Mouse (Mus musculus) neural tube, embryonic 14.5 days (tissue): Measurements from ENCODE around the gene Fam187b. TPM values are rescaled to one million over a fixed set of nuclear protein-coding genes. Genes with fewer than 3 reads are reported as not detected.

Source experiments
- ATAC-seq: fragments of 200-750 bp; cut with Nextera tagmentation; 2 replicates; pipeline ENCODE4 v1.8.0; 2017; ENCODE audit warnings: low read depth, mild to moderate bottlenecking, moderate TSS enrichment, moderate library complexity
- H3K27ac ChIP-seq: fragments of 300-500 bp; sonication (generic); 2 replicates; pipeline ENCODE4 v1.5.1; 2014; ENCODE audit warnings: low read depth, mild to moderate bottlenecking, control low read depth, low read length, moderate library complexity, mixed read lengths
- H3K27me3 ChIP-seq: fragments of 300-500 bp; sonication (generic); 2 replicates; pipeline ENCODE4 v1.6.1; 2014; ENCODE audit warnings: low read length; ENCODE audit not compliant: control insufficient read depth, insufficient read depth
- H3K36me3 ChIP-seq: fragments of 300-500 bp; sonication (generic); 2 replicates; pipeline ENCODE4 v1.6.1; 2014; ENCODE audit warnings: low read length, mixed read lengths; ENCODE audit not compliant: control insufficient read depth, insufficient read depth
- H3K4me1 ChIP-seq: fragments of 300-500 bp; sonication (generic); 2 replicates; pipeline ENCODE4 v1.6.1; 2014; ENCODE audit warnings: low read length; ENCODE audit not compliant: control insufficient read depth, insufficient read depth
- H3K4me2 ChIP-seq: fragments of 300-500 bp; sonication (generic); 2 replicates; pipeline ENCODE4 v1.6.1; 2014; ENCODE audit warnings: mild to moderate bottlenecking, low read depth, low read length, control low read depth
- H3K4me3 ChIP-seq: fragments of 300-500 bp; sonication (generic); 2 replicates; pipeline ENCODE4 v1.5.1; 2014; ENCODE audit warnings: low read depth, low read length, control low read depth, mixed read lengths
- H3K9ac ChIP-seq: fragments of 300-500 bp; sonication (generic); replicated peaks from 2 replicates; pipeline ENCODE4 v1.6.1; 2014; ENCODE audit warnings: low read depth, mild to moderate bottlenecking, control low read depth, low read length, mixed read lengths
- H3K9me3 ChIP-seq: fragments of 300-500 bp; sonication (generic); 2 replicates; pipeline ENCODE4 v1.6.1; 2016; ENCODE audit warnings: low read length; ENCODE audit not compliant: control insufficient read depth
- WGBS: fragments of 180-500 bp; shearing (Covaris S2); extraction: QIAGEN DNeasy Blood & Tissue Kit; methylation state at CpG from one replicate; pipeline ENCODE4 v1.1.7; 2014; 5-methylcytosine and 5-hydroxymethylcytosine counted together
- polyA plus RNA-seq: library from polyadenylated mRNA; unstranded; fragments of >200 nt; fragmentation: Nextera tagmentation; extraction: Ambion mirVana; gene quantifications from 2 replicates; pipeline ENCODE4 v1.2.1, GENCODE M21; 2014

The Fam187b gene
- polyA plus RNA-seq, 1 experiment from 2014 or later = 0.44 TPM

DNA sequence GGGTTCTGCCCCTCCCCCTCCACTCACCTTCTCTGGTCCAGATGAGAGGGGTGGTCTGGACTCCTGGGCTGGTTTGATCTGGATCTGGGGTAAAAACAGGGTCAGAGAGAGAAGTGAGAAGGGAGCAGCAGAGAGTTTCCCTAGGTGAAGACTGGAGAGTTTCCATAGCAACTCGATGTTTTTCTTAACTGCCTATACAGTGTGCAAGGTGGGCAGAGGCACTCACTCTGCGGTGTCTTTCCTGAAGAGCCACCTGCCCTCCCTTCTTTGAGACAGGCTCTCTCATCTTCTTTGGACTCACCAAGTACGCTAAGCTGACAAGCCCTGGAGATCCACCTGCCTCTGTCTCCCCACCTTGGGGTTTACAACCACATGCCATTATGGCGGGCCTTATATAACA, 65.4 kb downstream of the Fam187b start:
- H3K9ac ChIP-seq = no peak overlapping the region
- no peaks in the 10 kb centered on the region for H3K4me1 ChIP-seq
- WGBS = 82% methylated on average over 4 of the region's 4 CpGs
- ATAC-seq = no peak
- H3K27ac ChIP-seq = no peak overlapping the region
- no peak overlapping the region for H3K4me2 ChIP-seq
- H3K27me3 ChIP-seq = peaks cover 9% of the 10 kb centered on the region; the same call in 1 of the 2 replicates
- no peak overlapping the region for H3K4me3 ChIP-seq
- no peaks in the 10 kb centered on the region for H3K9me3 ChIP-seq
- H3K36me3 ChIP-seq = no peaks in the 10 kb centered on the region

Other genes with a start within 250 kb of the Fam187b start
- gene Tmem147, start 244.2 kb upstream of the Fam187b start, polyA plus RNA-seq = 286 and 323 TPM in 2 replicates
- 0.90 and 1.2 TPM in 2 replicates for gene Gapdhs, start 230.1 kb upstream of the Fam187b start, polyA plus RNA-seq
- 1.7 and 2.0 TPM in 2 replicates for gene Sbsn, start 222.3 kb upstream of the Fam187b start, polyA plus RNA-seq
- 0.73 and 2.3 TPM in 2 replicates for gene Dmkn, start 210.0 kb upstream of the Fam187b start, polyA plus RNA-seq
- gene Krtdap, start 185.9 kb upstream of the Fam187b start, polyA plus RNA-seq = 0.88 TPM in 1 of 2 replicates, not detected in the other
- gene Ffar2, start 150.0 kb upstream of the Fam187b start, polyA plus RNA-seq = 0.24 and 0.35 TPM in 2 replicates
- not detected in 2 replicates for gene Ffar3, start 117.6 kb upstream of the Fam187b start, polyA plus RNA-seq
- gene Ffar1, start 112.2 kb upstream of the Fam187b start, polyA plus RNA-seq = not detected in 2 replicates
- gene Cd22, start 93.4 kb upstream of the Fam187b start, polyA plus RNA-seq = not detected in 2 replicates
- 2.4 and 2.5 TPM in 2 replicates for gene Mag, start 58.9 kb upstream of the Fam187b start, polyA plus RNA-seq
- not detected in 2 replicates for gene Hamp2, start 49.1 kb upstream of the Fam187b start, polyA plus RNA-seq
- not detected in 2 replicates for gene Hamp, start 29.8 kb upstream of the Fam187b start, polyA plus RNA-seq
- gene Usf2, start 17.0 kb upstream of the Fam187b start, polyA plus RNA-seq = 28.2 and 28.9 TPM in 2 replicates
- gene Lsr, start 326 bp upstream of the Fam187b start, polyA plus RNA-seq = 10.2 and 15.3 TPM in 2 replicates
- gene Fxyd5, start 68.7 kb downstream of the Fam187b start, polyA plus RNA-seq = 7.8 and 12.9 TPM in 2 replicates
- 252 and 299 TPM in 2 replicates for gene Fxyd7, start 77.7 kb downstream of the Fam187b start, polyA plus RNA-seq
- gene Fxyd1, start 83.4 kb downstream of the Fam187b start, polyA plus RNA-seq = 9.6 and 22.9 TPM in 2 replicates
- gene Lgi4, start 85.6 kb downstream of the Fam187b start, polyA plus RNA-seq = 1.1 TPM in 1 of 2 replicates, not detected in the other
- gene Fxyd3, start 102.9 kb downstream of the Fam187b start, polyA plus RNA-seq = 0.35 TPM in 1 of 2 replicates, not detected in the other
- 0.67 TPM in 1 of 2 replicates, not detected in the other for gene Hpn, start 141.5 kb downstream of the Fam187b start, polyA plus RNA-seq
- gene Scn1b, start 153.2 kb downstream of the Fam187b start, polyA plus RNA-seq = 12.0 and 17.6 TPM in 2 replicates
- 180 and 208 TPM in 2 replicates for gene Gramd1a, start 182.1 kb downstream of the Fam187b start, polyA plus RNA-seq